Mouse (Mus musculus) cerebellum, postnatal 14 days (tissue): ENCODE results near the gene Efl1.
"Not testable (repeated sequence)": the region's sequence is repeated elsewhere in the genome, so short reads cannot be mapped to it uniquely, and the experiment has no call there.

Source experiments
- DNase-seq, 2 experiments: peaks; one replicate each; pipeline ENCODE4 v3.0.0; 2021; ENCODE audit warnings: mixed read lengths in 2 of 2

Efl1 gene

DNA sequence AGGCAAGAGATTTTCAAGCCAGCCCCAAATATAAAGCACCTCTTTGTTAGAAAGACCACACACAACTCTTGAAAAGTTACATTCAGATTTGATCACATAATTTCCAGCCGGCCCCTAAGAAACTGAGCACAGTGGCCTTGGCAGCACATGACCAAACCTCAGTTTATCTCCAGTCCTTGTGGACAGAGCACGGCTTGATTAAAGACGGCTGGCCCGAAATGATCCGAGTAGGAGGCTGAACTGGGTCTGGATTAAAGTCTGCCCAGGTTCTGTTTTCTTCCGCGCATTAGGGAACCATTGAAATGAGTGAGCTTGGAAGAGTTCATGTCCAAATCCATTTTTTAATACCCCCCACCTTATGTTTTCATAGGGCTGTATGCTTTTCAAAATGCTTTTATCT, 72.1 kb downstream of the Efl1 start:
- DNase-seq = no peak

DNA sequence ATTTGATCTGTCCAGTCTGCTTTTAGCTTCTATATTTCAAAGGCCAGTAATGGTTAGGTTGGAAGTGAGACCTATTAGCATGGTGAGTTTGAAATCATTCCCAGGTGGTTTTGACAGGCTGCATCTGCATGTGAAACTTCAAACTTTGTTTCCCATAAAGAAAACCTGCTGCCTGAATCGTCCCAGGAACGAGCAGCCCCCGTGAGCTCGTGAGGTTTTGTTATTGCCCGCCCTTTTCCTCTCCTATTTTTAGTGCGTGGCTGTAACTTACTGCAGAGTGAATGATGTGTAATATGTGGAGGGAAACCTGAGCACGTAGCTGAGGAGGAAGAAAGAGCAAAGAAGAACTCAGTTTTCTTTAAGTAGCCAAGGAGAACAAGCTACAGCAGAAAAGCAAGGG, 72.5 kb downstream of the Efl1 start:
- DNase-seq = no peak

DNA sequence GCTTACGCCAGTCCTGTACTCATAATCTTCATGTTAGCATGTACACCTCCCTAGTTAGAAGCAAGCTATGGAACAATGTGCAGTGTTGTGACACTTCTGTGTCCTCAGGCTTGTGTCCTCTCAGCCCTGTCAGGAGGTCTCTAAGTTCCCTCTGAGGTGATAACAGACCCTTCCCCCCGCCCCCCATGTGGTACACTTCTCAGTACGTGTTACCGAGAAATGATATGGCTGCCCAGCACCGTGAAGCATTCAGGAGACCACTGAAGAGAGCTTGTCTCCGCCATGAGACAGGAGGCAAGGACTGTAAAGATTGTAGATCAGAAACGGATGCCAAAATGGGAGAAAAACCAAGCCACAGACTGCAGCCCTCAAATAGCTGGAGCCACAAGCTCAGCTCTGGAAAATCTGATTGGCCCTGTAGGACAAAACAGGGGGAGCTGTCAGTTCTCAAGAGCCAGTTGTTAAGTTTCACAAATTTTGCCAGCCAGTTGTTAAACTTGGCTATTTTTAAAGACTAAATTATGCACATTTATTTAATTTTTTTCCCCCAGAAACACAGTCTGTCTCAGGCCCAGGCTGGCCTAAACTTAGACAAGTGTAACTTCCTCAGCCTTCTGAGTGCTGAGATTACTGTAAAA, 74.2 kb downstream of the Efl1 start:
- DNase-seq = no peak

DNA sequence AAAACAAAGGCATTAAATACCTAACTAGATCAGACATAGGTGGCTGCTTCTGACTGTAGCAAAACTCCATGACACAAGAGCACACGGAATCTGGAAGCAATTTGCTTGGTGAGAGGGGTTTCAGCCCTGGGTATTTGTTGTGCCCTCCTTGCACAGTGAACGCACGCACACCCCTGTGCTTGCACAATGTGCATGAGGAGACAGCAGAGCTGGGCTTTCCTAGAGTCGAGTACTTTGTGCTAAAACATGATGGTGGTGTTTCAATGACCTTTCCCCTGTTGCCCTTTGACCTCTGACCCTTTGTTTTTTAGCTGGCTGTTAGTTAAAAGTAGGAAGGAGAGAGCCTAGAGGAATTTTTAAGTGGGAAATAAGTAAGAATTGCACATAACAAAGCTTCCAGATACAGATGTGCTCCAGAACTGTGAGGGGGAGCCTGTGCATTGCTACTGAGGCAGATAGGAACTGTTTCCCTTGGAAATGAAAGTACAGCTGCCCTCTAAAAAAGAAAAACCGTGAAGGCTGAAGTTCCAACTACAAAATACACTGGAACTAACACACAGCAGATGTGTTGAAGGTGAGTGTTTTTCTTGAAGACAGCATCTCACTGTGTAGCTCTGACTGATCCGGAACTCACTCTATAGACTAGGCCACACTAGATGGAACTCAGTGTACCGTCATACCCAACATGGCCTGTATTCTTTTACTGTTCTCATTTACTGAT, 74.9 kb downstream of the Efl1 start:
- DNase-seq = no peak

DNA sequence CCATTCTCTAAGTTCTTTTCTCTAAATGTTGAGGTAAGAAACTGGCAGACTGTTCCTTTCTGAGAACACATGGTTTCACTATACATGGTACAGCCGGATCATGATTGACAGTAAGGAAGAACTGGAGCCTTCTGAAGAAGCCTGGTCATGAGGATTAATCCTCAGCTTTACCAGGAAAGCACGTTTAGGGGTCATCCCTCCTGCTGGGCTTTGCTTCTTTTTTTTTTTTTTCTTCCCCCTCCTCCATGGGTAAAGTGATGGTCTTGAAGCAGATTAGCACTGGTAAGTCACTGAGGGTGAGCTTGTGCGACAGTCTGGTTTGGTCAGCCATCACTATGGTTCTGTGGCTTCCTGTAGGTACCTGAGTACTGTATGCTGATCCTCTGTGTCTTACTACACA, 76.1 kb downstream of the Efl1 start:
- DNase-seq = no peak

DNA sequence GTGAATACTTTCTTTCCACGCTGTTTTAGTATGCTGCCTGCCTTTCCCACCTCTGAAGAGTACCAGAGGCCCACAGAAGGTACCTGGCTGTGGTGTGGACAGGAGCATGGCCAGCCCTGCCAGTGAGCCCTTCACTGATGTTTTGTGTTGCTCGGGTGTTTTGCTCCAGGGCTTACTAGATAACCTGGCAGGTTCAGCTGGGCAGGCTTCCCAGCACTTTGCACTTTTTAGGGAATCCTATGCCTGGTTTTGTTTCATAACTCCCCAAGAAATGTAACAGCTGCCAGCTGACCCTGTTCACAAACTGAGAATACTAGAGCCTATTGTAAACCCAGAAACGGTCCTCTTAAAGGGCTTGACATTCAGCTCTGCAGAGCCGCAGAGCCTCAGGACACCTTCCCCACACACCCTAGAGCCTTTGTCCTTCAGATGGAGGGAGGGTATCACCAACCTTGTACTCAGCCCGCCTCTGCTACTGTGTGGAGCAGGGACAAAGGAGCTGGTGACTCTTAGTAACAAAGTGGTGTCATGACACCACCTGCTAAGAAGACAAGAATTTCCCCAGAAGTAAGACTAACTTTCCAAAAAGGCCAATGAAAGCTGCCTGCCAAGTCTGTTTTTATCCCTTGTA, 76.7 kb downstream of the Efl1 start:
- DNase-seq = no peak

DNA sequence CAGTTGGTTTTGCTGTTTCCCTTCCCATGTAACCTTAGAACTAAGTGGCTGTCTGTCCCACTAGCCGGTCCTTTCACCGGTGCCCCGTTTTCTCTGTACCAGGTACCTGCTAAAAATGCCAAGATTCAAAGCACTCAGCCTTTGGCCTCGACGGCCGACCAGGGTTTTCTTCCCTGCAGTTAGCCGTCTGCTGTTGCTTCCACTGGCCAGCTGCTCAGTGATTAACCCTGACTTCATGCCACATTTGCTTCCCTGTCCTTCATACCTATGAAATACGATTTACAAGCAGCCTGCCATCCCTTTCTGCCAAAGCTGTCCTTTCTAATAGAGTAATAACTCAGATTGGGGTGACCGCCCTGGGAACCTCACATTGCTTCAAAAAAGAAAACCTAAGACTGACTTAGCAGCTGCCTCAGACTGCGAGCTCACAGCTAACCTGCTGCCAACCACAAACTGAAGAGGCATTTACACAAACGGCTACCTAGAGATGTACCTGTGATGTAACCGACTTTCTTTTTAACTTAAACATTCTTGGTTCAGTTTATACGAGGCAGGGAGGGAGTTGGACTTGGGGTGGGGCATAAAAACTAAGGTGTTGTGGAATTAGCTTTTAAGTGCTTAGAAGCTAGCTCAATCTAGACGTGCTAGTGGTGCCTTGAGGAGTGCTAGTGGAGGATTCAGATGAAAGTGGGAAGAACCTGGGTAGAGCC, 77.5 kb downstream of the Efl1 start:
- peak; percentile 31 to 32 for DNase-seq

DNA sequence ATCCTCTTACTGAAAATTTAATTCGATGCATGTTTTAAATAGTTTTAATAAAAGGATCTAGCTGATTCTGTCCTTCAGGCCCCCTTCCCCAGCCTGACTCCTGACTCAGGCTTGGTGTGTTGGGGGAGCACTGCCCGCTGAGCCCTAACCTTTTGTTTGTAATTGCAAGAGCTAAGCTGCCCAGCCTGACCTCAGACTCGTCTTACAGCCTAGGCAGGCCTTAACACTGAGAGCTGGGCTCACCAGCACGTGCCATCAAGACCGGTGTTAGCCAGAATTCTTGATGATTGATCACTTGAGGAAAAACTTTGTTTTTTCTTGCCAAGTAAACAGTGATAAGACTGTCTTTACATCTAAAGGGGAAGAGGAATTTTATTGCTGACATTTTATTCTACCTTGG, 78.7 kb downstream of the Efl1 start:
- DNase-seq = no peak

DNA sequence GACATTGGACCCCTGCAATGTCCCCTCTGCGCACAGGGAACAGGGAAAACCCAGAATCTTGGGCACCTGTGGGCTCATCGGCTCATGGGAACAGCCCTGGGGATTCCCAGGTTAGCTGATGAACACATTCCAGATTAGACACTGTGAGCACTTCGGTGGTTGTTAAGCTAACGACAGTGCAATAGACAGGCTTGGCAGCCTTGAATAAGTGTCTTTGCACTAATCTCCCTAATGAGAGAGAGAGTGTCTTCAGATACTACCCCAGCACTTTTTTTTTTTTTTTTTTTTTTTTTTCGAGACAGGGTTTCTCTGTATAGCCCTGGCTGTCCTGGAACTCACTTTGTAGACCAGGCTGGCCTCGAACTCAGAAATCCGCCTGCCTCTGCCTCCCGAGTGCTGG, 80.6 kb downstream of the Efl1 start:
- not testable (repeated sequence) for DNase-seq

DNA sequence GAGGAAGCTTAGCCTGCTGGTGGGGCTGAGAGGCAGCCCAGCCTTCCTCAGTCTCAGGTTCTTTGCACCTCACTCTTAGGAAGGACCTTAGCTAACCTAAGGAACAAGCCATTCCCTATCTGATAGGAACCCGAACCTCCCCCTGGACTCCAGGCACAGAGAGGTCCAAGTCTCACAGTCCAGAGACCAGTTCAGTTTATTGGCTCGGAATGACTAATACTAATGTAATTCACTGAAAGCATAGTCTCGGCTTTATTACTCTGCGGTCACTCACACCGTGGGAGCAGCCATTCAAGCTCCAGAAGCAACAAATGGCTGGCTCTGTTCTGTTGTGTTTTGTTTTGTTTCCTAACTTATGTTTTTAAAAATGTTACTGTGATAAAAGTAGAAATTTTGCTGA, 84.7 kb downstream of the Efl1 start:
- DNase-seq = no peak

DNA sequence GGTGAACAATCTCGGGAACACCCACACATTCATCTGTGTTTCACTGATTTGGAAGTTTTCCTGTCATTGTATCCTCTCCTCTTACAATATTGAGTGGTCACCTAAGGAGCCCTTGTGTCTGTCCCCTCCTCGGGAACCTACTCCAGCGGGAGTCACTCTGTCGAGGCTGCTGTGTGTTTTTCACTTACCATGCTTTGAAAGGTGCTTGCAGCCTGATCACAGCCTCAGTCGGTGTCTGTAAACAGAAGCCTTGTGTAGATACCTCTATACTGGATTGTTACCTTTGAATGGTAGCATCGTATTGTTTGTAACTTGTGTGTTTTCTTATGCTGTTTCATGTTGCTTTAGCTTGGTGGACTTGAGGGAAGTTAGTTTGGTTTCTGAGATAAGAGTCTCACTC, 85.6 kb downstream of the Efl1 start:
- DNase-seq = no peak

DNA sequence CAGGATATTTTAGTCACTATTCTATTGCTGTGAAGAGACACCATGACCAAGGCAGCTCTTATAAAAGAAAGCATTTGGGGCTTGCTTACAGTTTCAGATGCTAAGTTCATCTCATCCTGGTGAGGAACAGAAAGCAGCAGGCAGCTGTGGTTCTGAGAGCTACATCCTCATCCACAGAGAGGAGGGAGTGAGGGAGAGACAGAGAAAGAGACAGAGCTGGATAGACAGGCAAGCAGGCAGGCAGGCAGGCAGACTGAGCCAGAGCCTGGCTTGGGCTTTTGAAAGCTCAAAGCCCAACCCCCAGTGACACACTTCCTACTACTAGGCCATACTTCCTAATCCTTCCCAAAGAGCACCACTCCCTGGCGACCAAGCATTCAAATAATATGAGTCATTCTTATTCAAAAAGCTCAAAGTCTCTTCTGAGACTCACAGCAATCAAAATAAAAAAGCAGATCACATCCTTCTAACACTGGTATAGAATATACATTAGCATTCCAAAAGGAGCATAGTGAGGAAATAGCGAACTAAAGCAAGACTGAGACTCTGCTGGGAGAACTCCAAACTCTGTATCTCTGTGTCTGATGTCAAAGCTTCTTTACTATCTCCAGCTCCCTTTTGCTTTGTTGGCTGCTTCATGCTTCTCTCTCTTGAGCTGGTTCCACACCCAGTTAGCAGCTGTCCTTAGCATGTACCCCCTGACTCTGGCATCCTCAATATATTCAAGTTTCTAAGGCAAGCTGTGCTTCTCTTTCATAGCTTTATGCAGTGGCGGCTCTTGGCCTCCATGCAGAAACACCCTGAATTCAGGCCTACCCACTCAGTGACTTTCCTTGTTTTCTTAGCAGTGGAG, 86.6 kb downstream of the Efl1 start:
- no peak for DNase-seq

DNA sequence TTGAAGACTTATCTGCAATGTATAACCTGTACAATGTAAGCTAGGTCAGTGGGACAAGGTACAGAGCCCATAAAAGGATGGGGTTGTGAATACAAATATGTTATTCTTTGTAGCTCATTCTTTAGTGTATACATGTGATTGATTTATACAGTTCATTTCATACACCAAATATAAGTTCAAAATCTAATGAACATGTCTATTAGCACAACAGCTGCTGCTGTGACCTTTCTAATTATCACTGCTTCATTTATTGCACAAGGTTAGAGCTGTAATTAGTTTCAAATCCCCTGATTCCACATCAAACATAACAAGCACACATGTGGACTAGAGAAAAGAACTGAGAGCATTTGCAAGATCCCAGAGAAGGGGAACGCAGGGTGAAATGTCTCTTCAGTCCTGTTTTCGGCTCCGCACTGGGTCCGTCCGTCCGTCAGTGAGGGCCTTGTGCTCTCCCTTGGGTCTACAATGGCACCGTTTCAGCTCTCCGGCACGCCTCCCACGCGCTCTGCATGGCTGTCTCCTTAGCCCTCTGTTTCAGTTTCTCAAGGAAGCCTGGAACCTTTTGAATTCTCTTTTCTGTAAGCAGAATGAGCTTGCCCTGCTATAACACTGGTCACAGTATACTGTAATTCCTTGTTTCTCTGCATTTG, 94.8 kb downstream of the Efl1 start:
- DNase-seq = peak; percentile 46 to 52

DNA sequence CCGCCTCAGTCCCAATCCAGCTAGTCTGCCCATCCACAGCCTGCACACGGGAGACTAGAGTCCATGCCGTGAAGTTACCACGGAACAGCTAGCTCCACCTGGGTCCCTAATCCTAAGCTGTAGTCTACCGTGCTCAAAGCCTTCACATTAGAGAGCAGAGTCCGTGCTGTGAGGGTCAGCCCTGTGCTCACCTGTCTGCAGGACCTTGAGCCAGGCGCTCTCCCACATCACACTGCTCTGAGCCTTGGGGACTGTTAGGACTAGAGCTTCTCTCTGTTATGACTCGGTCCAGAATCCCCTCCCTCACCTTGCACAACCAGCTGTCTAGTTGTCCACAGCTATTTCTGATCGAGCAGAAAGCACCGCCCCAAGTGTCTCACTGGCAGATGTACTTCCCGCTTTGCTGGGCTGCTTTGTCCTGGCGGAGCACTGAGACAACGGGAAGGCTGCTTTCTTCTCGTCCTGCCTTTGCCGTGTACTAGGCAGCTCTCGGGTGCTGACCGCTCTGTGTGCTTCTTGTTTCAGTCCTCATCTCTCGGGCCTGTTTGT, 95.8 kb downstream of the Efl1 start:
- peak in 1 of 2 experiments; percentile 12 for DNase-seq

DNA sequence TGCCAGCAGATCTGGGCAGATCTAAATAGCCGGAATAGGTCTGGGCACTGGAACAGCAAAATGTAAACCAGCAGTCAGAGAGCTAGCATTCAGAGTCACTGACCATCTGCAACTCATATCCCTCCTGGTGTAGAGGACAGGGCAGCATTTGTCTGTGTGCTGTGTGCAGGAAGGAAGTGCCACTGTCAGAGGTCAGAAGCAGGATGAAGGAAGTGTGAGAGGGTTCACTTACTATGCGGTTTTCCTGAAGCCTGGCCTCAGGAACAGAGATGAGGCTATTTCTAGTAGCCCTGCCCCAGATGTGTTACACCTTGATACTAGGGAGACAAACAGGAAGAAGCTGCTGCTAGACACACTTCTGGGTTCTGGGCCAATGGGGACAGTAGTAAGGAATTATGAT, 100.4 kb downstream of the Efl1 start:
- DNase-seq = no peak

DNA sequence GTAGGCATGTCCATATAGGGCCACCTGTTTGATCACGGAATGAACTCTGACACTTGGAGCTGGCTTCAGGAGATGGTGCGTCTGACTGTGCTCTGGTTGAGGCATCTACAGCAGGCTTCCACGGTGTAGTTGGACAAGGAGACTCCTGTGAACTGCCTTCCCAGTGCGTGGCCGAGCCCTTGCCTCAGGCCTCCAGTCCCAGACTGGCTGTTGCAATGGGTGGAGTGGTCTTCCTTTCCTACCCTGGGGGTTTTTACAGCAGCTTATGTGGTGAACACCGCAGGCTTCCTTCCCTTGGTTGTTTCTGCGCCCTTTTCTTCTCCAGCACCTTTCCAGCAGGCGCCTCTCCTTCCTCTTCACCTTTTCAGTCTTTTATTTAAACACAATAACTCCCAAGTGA, 100.8 kb downstream of the Efl1 start:
- no peak for DNase-seq

DNA sequence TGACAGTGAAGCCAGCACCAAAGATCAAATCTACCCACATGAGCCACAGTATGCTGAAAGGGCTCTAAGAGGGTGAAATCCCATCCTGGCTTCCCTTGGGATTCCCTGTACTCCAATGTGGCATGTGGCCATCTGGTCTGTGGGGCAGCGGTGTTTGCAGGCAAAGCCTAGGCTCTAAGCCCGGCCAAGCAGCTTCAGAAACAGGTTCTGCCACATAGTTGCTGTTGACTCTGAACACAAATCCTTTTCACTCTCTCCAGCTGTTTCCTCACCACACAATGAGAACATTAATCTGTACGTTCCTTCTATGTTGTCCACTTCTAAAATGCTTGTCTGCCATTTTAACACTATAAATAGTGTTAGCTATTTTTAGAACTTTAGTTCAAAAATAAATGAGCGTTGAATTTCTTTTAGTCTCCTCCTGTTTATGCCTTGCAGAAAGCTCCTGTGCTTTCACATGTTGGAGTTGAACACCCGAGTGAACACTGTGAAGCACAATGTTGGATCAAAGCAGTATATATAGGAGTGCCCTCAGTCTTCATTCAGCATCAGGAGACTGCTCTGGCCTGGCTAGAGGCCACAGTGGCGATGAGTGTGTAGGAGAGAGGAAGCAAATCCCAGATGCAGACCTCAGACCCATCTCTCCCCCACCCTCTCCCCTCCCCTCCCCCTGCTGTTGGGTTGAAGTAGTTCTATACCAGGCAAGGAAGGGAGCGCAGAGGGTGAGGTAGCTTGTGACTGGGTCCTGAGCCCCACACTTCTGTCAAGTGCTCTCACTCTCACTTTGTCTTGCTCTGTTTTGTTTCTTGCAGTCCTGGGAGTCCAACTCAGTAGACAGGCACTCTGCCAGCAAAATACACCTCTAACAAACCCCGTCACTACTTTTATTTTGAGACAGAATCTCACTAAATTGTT, 104.0 kb downstream of the Efl1 start:
- DNase-seq = peak; percentile 32 to 35

DNA sequence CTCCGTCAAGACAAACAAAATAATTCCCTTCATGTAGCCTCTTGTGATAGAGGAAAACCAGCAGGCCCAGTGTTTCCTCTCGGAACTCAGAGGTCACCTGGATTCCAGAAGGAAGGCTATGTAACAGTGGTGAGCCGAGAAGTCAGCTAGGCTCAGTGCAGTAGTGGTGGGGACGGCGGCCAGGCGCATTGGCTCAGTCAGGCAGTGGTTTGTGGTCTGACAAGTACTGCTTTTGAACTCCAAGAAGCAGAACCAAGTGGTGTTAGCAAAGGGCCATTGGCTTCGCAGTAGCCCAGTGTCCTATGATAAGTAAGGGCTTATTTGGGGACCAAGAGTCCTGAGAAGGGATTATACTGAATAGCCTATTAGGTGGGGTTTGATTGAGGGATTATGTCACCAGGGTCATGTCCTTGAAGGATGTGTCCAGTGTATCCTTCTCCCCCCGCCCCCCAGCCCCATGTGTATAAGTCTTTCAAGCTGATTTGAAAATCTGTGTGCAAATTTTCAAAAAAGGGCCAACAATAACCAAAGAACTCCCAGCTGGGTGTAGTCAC, 107.3 kb downstream of the Efl1 start:
- no peak for DNase-seq

DNA sequence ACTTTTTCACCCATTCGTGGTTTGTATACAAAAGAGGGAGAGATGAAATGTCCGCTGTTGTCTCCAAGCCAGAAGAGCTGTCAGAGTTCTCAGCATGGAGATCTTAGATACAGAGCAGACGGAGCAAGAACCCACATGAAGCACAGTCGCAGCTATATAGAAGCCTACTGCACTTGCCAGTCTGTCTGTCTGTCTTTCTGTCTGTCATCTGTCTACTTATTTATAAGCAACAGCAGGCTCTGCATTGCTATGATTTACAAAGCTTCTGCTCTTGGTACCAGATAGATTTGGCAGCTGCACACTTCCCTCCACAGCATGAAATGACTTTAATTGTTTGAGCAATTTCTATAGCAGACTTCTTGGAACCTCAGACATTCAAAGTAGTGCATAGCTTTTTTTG, 110.1 kb downstream of the Efl1 start:
- DNase-seq = peak; percentile 15 to 23

DNA sequence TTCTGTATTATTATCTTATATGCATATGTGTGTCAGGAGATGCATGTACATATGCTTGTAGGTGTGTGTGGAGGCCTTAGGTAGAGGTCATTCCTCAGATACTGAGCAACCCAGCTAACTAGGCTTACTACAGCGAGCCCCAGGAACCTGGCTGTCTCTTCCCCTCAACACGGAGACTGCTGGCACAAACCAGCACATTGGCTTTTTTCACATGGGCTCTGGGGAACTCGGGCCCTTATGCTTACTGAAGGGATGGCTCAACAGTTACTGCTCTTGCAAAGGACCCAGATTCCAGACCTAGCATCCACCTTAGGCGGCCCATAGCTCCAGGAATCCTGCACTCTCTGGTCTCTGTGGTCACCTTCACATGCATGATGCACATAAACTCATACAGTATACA, 110.7 kb downstream of the Efl1 start:
- peak; percentile 37 to 66 for DNase-seq
